Mouse (Mus musculus) cerebellum, adult 2 months (tissue): ENCODE data around the gene Eef1akmt3.

ENCODE experiments used
- CTCF ChIP-seq: fragments of 200-500 bp; IDR thresholded peaks from 2 replicates; pipeline ENCODE4 v1.5.1; 2011; ENCODE audit warnings: low read depth, mild to moderate bottlenecking, control low read depth, low read length, moderate library complexity, borderline replicate concordance; ENCODE audit not compliant: insufficient read depth
- POLR2A ChIP-seq: fragments of 200-500 bp; IDR thresholded peaks from 2 replicates; pipeline ENCODE4 v1.6.1; 2011; ENCODE audit warnings: low read length, control low read depth, borderline replicate concordance; ENCODE audit not compliant: insufficient read depth

- TF ChIP-seq CTCF (no peak), POLR2A (no peak)
Measured at GRCm38 (mm10) chr10:126981746-126982145, 59.6 kb downstream of the Eef1akmt3 start.
